Mouse (Mus musculus) liver, postnatal 0 days (tissue): ENCODE results near the gene Baiap2l2. TPM values are rescaled to one million over a fixed set of nuclear protein-coding genes. Genes with fewer than 3 reads are reported as not detected.

Experiments used
- ATAC-seq: fragments of 200-750 bp; cut with Nextera tagmentation; 2 replicates; pipeline ENCODE4 v1.8.0; 2017; ENCODE audit warnings: mild to moderate bottlenecking, moderate library complexity
- DNase-seq: peaks from one replicate; pipeline ENCODE4 v3.0.0-alpha.2; 2016
- H3K27ac ChIP-seq: fragments of 300-500 bp; sonication (generic); 2 replicates; pipeline ENCODE4 v1.5.1; 2014; ENCODE audit warnings: antibody characterized with exemption, moderate library complexity, mild to moderate bottlenecking, low read depth
- H3K27me3 ChIP-seq: fragments of 300-500 bp; sonication (generic); 2 replicates; pipeline ENCODE4 v1.6.1; 2014; ENCODE audit warnings: low read length, control low read depth, mixed read lengths; ENCODE audit not compliant: insufficient read depth
- H3K36me3 ChIP-seq: fragments of 300-500 bp; sonication (generic); replicated peaks from 2 replicates; pipeline ENCODE4 v1.6.1; 2014; ENCODE audit warnings: mild to moderate bottlenecking, control low read depth, low read length, moderate library complexity, mixed read lengths; ENCODE audit not compliant: insufficient read depth
- H3K4me1 ChIP-seq: fragments of 300-500 bp; sonication (generic); 2 replicates; pipeline ENCODE4 v1.6.1; 2014; ENCODE audit warnings: antibody characterized with exemption, mild to moderate bottlenecking, control low read depth; ENCODE audit not compliant: insufficient read depth
- H3K4me2 ChIP-seq: fragments of 300-500 bp; sonication (generic); 2 replicates; pipeline ENCODE4 v1.6.1; 2014; ENCODE audit warnings: low read depth, mild to moderate bottlenecking, low read length, moderate library complexity, mixed read lengths
- H3K4me3 ChIP-seq: fragments of 300-500 bp; sonication (generic); 2 replicates; pipeline ENCODE4 v1.5.1; 2014; ENCODE audit warnings: low read depth, low read length
- H3K9ac ChIP-seq: fragments of 300-500 bp; sonication (generic); replicated peaks from 2 replicates; pipeline ENCODE4 v1.6.1; 2014; ENCODE audit warnings: mild to moderate bottlenecking, moderate library complexity
- H3K9me3 ChIP-seq: fragments of 300-500 bp; sonication (generic); 2 replicates; pipeline ENCODE4 v1.6.1; 2016; ENCODE audit warnings: mild to moderate bottlenecking, control low read depth, low read length, mixed read lengths
- CTCF ChIP-seq: sonication (generic); IDR thresholded peaks from 2 replicates; pipeline ENCODE4 v1.5.1; 2016; ENCODE audit warnings: antibody characterized with exemption, low read depth
- EP300 ChIP-seq: IDR thresholded peaks from 2 replicates; pipeline ENCODE4 v1.6.1; 2016; ENCODE audit warnings: antibody characterized with exemption, low read depth, mild to moderate bottlenecking
- WGBS: fragments of 180-500 bp; shearing (Covaris S2); extraction: QIAGEN DNeasy Blood & Tissue Kit; methylation state at CpG from one replicate; pipeline ENCODE4 v1.1.7; 2014; ENCODE audit not compliant: insufficient replicate concordance; 5-methylcytosine and 5-hydroxymethylcytosine counted together
- polyA plus RNA-seq: library from polyadenylated mRNA; unstranded; fragments of >200 nt; fragmentation: Nextera tagmentation; extraction: Ambion mirVana; gene quantifications from 2 replicates; pipeline ENCODE4 v1.2.1, GENCODE M21; 2015

Gene Baiap2l2
- polyA plus RNA-seq, 1 experiment from 2014 or later: 1.2 TPM

- 83% methylated on average over 12 of the region's 12 CpGs for WGBS
- no peak for DNase-seq
- H3K36me3 ChIP-seq: peaks cover 11% of the 10 kb centered on the region; the same call in 1 of the 2 replicates
Measured at GRCm38 (mm10) chr15:79289441-79289840, 4.1 kb upstream of the Baiap2l2 start.

GRCm38 (mm10) chr15:79288387-79288786, 3.0 kb upstream of the Baiap2l2 start:
- peaks cover 9% of the 10 kb centered on the region; the same call in 1 of the 2 replicates for H3K36me3 ChIP-seq
- DNase-seq (no peak), ATAC-seq (no peak)
- H3K9ac ChIP-seq: no peak overlapping the region
- no peak for TF ChIP-seq CTCF
- no peak for TF ChIP-seq EP300
- no peaks in the 10 kb centered on the region for H3K9me3 ChIP-seq
- H3K27ac ChIP-seq: no peak overlapping the region
- H3K27me3 ChIP-seq: no peaks in the 10 kb centered on the region
- H3K4me1 ChIP-seq: peaks cover 7% of the 10 kb centered on the region
- H3K4me3 ChIP-seq: no peak overlapping the region
- H3K4me2 ChIP-seq: no peak overlapping the region
- 62% methylated on average over 3 of the region's 3 CpGs for WGBS

More at GRCm38 (mm10) chr15:79289441-79289840, 4.1 kb upstream of the Baiap2l2 start:
- Histone ChIP-seq H3K4me2 (no peak overlapping the region), H3K27me3 (no peaks in the 10 kb centered on the region), H3K9me3 (no peaks in the 10 kb centered on the region), H3K27ac (no peak overlapping the region), H3K4me1 (peaks cover 3% of the 10 kb centered on the region; the same call in 1 of the 2 replicates), H3K9ac (no peak overlapping the region), H3K4me3 (no peak overlapping the region)
- TF ChIP-seq EP300 (no peak), CTCF (no peak)
- no peak for ATAC-seq

GRCm38 (mm10) chr15:79287091-79287490, 1.8 kb upstream of the Baiap2l2 start:
- H3K9ac ChIP-seq: no peak overlapping the region
- peaks cover 5% of the 10 kb centered on the region; the same call in 1 of the 2 replicates for H3K36me3 ChIP-seq
- no peak overlapping the region for H3K4me2 ChIP-seq
- no peaks in the 10 kb centered on the region for H3K9me3 ChIP-seq
- no peaks in the 10 kb centered on the region for H3K27me3 ChIP-seq
- peaks cover 7% of the 10 kb centered on the region for H3K4me1 ChIP-seq
- TF ChIP-seq CTCF: no peak
- TF ChIP-seq EP300: no peak
- whole genome bisulfite sequencing: 81% methylated on average over 7 of the region's 7 CpGs
- no peak overlapping the region for H3K4me3 ChIP-seq
- ATAC-seq (no peak), DNase-seq (no peak)
- H3K27ac ChIP-seq: no peak overlapping the region

GRCm38 (mm10) chr15:79286141-79286540, 804 bp upstream of the Baiap2l2 start:
- Histone ChIP-seq H3K4me3 (no peak overlapping the region), H3K4me2 (no peak overlapping the region)

GRCm38 (mm10) chr15:79283371-79283770, 2.0 kb downstream of the Baiap2l2 start:
- Histone ChIP-seq H3K27ac (no peak overlapping the region), H3K4me3 (no peak overlapping the region), H3K36me3 (0 out of 2 replicates have a peak, but pooled peaks cover 2% of the 10 kb centered on the region), H3K27me3 (no peaks in the 10 kb centered on the region), H3K9me3 (no peaks in the 10 kb centered on the region), H3K9ac (no peak overlapping the region), H3K4me2 (no peak overlapping the region), H3K4me1 (peaks cover 20% of the 10 kb centered on the region)
- WGBS: 71% methylated on average over 4 of the region's 4 CpGs
- DNase-seq: no peak
- TF ChIP-seq CTCF (no peak), EP300 (no peak)
- no peak for ATAC-seq

More at GRCm38 (mm10) chr15:79286141-79286540, 804 bp upstream of the Baiap2l2 start:
- H3K27me3 ChIP-seq: no peaks in the 10 kb centered on the region
- H3K27ac ChIP-seq: no peak overlapping the region
- no peak for TF ChIP-seq EP300
- no peak for TF ChIP-seq CTCF
- H3K36me3 ChIP-seq: peaks cover 2% of the 10 kb centered on the region; the same call in 1 of the 2 replicates
- ATAC-seq (no peak), DNase-seq (no peak)
- peaks cover 14% of the 10 kb centered on the region for H3K4me1 ChIP-seq
- H3K9me3 ChIP-seq: no peaks in the 10 kb centered on the region
- 73% methylated on average over 7 of the region's 7 CpGs for WGBS
- no peak overlapping the region for H3K9ac ChIP-seq

GRCm38 (mm10) chr15:79282434-79282833, 2.9 kb downstream of the Baiap2l2 start:
- H3K27me3 ChIP-seq: no peaks in the 10 kb centered on the region
- H3K9ac ChIP-seq: no peak overlapping the region
- H3K9me3 ChIP-seq: no peaks in the 10 kb centered on the region
- H3K4me2 ChIP-seq: no peak overlapping the region
- H3K4me3 ChIP-seq: no peak overlapping the region
- WGBS: 77% methylated on average over 5 of the region's 5 CpGs
- ATAC-seq (no peak), DNase-seq (no peak)
- H3K27ac ChIP-seq: no peak overlapping the region
- TF ChIP-seq CTCF (no peak), EP300 (no peak)
- 0 out of 2 replicates have a peak, but pooled peaks cover 2% of the 10 kb centered on the region for H3K36me3 ChIP-seq
- peaks cover 20% of the 10 kb centered on the region for H3K4me1 ChIP-seq
